Mouse (Mus musculus): Measurements from ENCODE around the gene Dtx3. TPM values are rescaled to one million over a fixed set of nuclear protein-coding genes. Genes with fewer than 3 reads are reported as not detected.

The Dtx3 gene
- total RNA-seq, 2 experiments from 2014 or later, result 210 to 217 TPM

DNA sequence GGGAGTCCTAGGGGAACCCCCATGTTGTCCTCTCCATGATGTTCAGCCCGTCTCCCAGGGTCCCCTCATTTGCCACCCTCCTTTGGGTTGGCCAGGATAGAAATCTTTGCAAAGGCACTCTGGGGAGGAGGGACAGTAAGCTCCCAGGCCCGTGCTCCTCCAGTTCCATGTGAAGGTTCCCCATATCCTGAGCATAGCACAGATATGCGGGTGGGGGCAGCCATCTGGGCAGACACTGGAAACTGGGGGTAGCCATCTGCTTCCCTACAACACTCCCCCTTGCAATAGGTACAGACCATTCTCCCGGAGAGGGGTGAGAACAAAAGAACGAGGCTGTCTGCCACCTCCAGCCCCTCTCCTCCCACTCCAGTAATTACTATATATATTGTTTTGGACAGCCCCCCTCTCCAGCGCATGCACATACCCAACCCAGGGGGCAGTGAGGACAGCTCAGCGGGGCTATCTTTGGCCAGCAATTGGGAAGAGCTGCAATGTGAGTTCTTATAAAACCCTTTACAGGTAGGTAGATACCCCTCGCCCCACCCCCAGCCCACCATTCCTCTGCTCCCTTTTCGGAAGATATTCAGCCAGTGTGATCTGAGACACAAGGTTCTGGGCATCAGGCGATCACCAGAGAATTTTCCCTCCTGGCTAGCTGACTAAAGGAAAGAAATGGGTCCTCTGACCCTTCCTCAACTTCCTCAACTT lies 8.0 kb downstream of the Dtx3 start:
- DNase-seq (ENCODE audit: low spot score in 2 of 2), result peak; percentile 89 to 95

DNA sequence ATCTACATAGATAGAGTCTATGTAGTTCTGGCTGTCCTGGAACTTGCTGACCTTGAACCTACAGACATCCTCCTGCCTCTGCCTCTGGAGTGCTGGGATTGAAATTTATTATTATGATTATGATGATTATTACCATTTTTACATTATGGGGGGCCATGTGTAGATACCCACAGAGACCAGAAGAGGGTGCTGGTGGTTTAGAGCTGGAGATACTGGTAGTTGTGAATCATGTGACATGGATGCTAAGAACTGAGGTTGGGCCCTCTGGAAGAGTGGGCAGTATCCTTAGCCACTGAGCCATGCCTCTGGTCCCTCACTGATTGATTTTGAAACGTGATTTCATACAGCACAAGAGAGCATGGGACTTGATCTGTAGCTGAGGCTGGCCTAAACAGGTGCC lies 9.1 kb downstream of the Dtx3 start:
- no peak for DNase-seq (ENCODE audit: low spot score in 2 of 2)

DNA sequence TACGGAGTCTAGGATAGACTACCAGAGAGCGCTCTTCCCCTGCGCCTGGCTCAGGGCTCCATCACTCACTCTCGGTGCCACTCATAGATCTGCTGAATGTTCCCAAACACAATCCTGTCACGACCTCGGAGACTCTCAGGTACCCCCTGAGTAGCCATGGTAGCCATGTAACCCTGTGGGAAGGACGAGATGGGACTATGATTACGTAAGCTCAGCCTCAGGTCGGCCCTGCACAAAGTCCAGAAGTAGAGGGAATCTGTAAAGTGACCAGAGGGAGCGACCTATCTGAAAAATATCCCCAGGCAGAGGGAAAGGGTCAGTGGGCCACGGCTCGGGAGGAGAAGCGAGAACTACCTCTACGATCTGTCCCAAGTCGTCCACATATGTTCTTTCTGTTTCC lies 10.0 kb downstream of the Dtx3 start:
- no peak for DNase-seq (ENCODE audit: low spot score in 2 of 2)

- DNase-seq (ENCODE audit: low spot score in 2 of 2), result no peak
These were observed 10.4 kb downstream of the Dtx3 start for GRCm38 (mm10) chr10:127185101-127185500.

DNA sequence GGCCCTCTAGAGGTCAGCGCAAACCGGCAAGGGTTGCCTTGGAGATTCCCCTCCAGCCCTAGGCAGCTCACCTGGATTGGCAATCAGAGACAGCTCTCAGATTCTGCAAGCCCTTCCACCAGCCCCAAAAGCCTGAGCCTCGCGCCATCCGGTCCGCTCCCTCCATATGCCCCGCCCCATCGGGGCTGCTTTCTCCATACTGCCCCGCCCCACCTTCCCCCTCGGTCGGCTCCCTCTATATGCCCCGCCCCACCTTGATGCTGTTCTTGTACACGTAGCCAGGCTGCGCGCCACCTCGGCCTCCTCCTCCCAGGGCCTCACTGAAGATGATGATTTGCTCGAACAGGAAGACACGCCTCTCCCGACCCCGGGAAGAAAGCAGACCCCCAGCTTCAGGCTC lies 11.8 kb downstream of the Dtx3 start:
- no peak for DNase-seq (ENCODE audit: low spot score in 2 of 2)

DNA sequence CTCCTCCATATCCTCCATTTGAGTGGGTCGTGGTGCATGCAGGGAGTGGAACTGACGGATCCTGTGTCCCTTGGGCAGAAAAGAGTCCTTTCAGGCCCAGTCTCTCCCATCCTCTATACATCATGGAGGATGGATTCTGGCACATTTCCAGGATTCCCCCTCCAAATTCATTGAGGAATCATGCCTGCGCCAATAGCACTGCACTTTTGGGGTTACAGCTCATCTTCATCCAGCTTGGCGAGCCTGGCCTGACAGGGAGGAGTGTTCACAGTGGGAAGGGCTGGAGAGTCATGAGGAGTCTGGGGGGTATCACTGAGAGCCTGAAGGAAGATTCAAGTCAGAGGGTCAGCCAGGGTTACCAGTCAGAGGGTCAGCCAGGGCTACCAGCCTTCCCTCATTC lies 12.9 kb downstream of the Dtx3 start:
- no peak for DNase-seq (ENCODE audit: low spot score in 2 of 2)

GRCm38 (mm10) chr10:127181566-127181965 lies 14.0 kb downstream of the Dtx3 start:
- no peak for DNase-seq (ENCODE audit: low spot score in 2 of 2)

DNA sequence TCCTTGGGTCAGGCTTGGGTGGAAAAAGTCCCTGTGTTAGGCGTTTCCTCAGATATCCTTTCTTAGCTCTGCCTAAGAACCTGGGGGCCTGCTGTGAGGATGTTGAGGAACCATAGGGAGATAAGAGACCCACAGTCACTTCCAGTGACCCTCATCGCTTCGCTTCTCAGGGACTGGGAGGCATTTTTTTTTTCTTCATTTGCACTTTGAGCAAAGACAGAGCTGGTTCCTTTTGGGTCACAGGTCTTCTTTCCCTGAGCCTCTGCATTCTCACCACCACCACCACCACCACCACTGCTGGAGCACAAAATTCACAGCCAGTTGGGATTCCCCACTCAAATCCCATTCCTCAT lies 14.9 kb downstream of the Dtx3 start:
- DNase-seq (ENCODE audit: low spot score in 2 of 2), result no peak

GRCm38 (mm10) chr10:127179871-127180694 lies 15.4 kb downstream of the Dtx3 start, which contains the start of gene Slc26a10:
Gene Slc26a10 (minus strand): TSS chr10:127180645.
- peak in 1 of 2 experiments; percentile 82 for DNase-seq (ENCODE audit: low spot score in 2 of 2)

GRCm38 (mm10) chr10:127178286-127179027 lies 17.1 kb downstream of the Dtx3 start:
- no peak for DNase-seq (ENCODE audit: low spot score in 2 of 2)

GRCm38 (mm10) chr10:127177719-127178118 lies 17.8 kb downstream of the Dtx3 start:
- DNase-seq (ENCODE audit: low spot score in 2 of 2), result peak in 1 of 2 experiments; percentile 88

GRCm38 (mm10) chr10:127177235-127177634 lies 18.3 kb downstream of the Dtx3 start:
- no peak for DNase-seq (ENCODE audit: low spot score in 2 of 2)

DNA sequence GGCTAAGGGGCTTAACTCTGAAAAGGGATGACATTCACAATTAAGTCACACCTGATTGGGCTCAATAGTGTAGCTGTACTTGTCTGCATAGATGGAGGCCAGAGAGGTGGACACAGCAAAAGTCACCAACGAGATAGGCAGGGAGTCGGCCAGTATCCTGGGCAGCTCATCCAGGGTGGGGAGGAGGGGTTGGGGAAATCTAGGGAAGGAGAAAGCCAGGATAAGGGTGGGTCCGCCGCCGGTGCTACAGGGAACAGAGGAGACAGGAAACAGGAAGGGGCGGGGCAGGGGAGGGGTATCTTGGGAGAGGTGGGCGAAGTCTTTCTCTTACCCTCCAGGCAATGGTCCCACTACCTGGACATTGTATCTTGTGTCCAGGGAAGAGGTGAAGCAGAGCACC lies 18.8 kb downstream of the Dtx3 start:
- DNase-seq (ENCODE audit: low spot score in 2 of 2), result no peak

GRCm38 (mm10) chr10:127176228-127176627 lies 19.3 kb downstream of the Dtx3 start:
- peak in 1 of 2 experiments; percentile 4 for DNase-seq (ENCODE audit: low spot score in 2 of 2)

- no peak for DNase-seq (ENCODE audit: low spot score in 2 of 2)
These were observed 21.4 kb downstream of the Dtx3 start for GRCm38 (mm10) chr10:127174170-127174569.

GRCm38 (mm10) chr10:127173148-127174065 lies 22.1 kb downstream of the Dtx3 start:
- DNase-seq (ENCODE audit: low spot score in 2 of 2), result no peak

DNA sequence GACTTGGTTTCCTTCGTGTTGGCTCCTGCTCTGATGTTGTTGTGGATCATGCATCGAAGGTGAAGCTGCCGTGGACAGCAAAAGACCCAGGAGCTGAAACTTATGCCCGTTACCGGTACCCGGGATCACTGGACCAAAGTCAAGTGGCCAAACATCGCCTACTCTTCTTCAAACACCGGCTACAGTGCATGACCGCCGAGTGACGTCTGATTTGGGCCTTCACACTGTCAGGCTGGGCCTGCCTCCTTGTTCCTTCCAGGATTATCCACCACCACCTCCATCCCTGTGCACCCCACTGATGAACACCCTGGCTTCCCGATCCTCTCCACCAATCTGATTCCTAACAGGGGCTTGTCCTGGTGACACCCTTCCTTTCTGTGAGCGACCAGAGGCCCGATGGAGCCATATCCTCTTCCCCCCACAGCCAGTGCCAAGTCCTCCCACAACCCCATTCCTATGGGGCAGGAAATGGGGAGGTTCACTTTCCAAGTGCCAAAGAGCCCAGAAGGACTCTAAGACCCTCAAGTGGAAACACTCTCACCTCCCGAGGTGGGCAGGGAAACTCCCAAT lies 23.8 kb downstream of the Dtx3 start:
- DNase-seq (ENCODE audit: low spot score in 2 of 2), result no peak

DNA sequence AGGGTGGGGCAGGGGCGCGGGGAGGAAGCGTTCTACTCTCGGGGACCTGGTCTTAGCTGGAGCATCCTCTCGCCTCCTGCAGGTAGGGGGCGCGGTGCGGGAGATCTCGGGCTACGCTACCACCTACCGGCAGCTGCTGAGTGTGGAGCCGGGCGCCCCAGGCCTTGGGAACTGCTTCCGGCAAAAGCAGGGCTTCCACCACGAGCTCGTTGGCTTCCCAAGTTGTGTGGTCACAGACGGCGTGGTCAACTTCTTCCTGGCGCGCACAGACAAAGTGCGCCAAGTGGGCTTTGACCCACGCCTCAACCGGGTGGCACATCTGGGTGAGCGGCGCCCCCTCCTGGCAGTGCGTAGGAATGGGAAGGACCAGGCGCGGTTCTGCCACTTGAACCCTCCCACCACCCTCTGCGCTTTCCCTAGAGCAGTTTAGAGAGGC lies 24.7 kb downstream of the Dtx3 start:
- DNase-seq (ENCODE audit: low spot score in 2 of 2), result peak in 1 of 2 experiments; percentile 67

DNA sequence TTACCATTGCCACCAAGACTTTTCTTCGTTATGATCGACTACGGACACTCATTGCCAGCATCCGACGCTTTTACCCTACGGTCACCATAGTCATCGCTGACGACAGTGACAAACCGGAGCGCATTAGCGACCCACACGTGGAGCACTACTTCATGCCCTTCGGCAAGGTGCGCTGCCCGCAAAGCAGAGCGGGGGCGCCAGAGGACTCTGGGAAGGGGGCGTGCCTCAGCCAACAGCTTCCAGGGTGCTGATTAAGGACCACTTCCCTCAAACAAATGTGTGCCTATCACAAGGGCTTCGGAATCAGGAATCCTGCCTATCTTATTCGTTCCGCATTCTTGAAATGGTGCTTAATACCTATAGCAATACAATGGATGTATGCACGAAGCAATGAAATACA lies 25.5 kb downstream of the Dtx3 start:
- peak in 1 of 2 experiments; percentile 44 for DNase-seq (ENCODE audit: low spot score in 2 of 2)

- peak in 1 of 2 experiments; percentile 23 for DNase-seq (ENCODE audit: low spot score in 2 of 2)
These were observed 27.8 kb downstream of the Dtx3 start for GRCm38 (mm10) chr10:127167614-127168192.

All from layer of hippocampus, adult 18-20 months (tissue).